Mouse (Mus musculus): ENCODE measurements around the gene Abcc10.
A peak's percentile ranks its signal among the peaks of the same experiment; 100 is the strongest.

The Abcc10 gene

GRCm38 (mm10) chr17:46258279-46259053 lies 69.7 kb downstream of the Abcc10 start:
- DNase-seq (ENCODE audit: low read depth, low spot score): peak; percentile 46

- DNase-seq (ENCODE audit: low read depth, low spot score): no peak
Observed at GRCm38 (mm10) chr17:46255147-46255546, 73.0 kb downstream of the Abcc10 start.

- peak; percentile 42 for DNase-seq (ENCODE audit: low read depth, low spot score)
Observed at GRCm38 (mm10) chr17:46254106-46254505, 74.0 kb downstream of the Abcc10 start.

- DNase-seq (ENCODE audit: low read depth, low spot score): peak; percentile 92
Observed at GRCm38 (mm10) chr17:46253452-46254084, 74.6 kb downstream of the Abcc10 start, which contains the start of gene Lrrc73. Gene Lrrc73 (plus strand): TSS chr17:46253531.
